Mouse (Mus musculus): ENCODE data around the gene Itga2. TPM values are rescaled to one million over a fixed set of nuclear protein-coding genes. Genes with fewer than 3 reads are reported as not detected.

The Itga2 gene
- total RNA-seq, 1 experiment, result 0.31 TPM

DNA sequence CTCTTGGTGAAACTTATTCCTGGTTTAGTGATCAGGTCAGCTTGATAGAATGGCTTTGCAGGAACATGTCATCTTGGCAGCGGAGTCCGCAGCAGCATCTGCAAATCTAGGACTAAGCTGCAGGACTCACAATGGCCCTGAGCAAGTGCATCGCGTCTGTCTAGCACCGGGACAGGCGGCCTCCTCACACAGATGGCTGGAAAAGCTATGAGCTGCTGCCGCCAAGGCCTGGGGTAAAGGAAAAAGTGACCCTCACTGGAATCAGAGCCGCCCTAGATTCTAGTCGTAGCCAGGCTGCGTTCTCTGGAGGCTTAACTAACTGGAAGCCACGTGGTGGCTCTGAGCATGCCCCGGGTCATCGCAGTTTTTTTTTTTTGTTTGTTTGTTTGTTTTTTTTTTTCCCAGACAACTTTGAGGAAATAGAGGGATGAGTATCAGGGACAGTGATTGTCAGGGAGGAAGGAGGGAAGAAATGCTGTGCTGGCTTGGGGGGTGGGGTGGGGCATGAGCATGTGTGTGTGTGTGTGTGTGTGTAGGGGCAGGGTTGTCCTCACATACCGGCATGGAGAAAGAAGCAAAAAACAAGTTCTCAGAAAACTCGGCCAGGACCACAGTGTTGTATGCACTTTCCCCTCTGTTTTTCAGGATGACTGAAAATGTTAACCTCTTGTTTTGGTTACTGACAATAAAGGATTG, 76.2 kb downstream of the Itga2 start:
- in situ Hi-C loops (cut with MboI; ENCODE audit: low sequenced_read_pairs in 2 of 2, unreplicated experiment in 2 of 2), result no loop called here
- Histone ChIP-seq H3K4me3 (ENCODE audit: insufficient read depth in 1 of 2, low read depth in 1 of 2, low read length in 2 of 2, poor library complexity in 1 of 2, severe bottlenecking in 1 of 2) (peak overlapping the region in 1 of 2 experiments; percentile 23; a peak in 1 of 4 replicates), H3K4me1 (ENCODE audit: control insufficient read depth in 2 of 2, insufficient read depth in 2 of 2, low read length in 2 of 2, poor library complexity in 1 of 2) (no peaks in the 10 kb centered on the region), H3K27ac (ENCODE audit: insufficient read depth, low read depth, low read length, poor library complexity, severe bottlenecking) (no peak overlapping the region), H3K36me3 (ENCODE audit: control insufficient read depth, insufficient read depth, low read length, poor library complexity, severe bottlenecking) (no peaks in the 10 kb centered on the region), H3K9ac (ENCODE audit: insufficient read depth, low read depth, low read length, poor library complexity, severe bottlenecking) (0 out of 2 replicates have a peak overlapping the region, but pooled peaks have one; percentile 10), H3K9me3 (ENCODE audit: control insufficient read depth, insufficient read depth, low read depth, low read length) (no peaks in the 10 kb centered on the region)
- no peak for DNase-seq (ENCODE audit: low read depth, low spot score)
- TF ChIP-seq MAFK (IDR thresholded peaks at IDR 0.05; ENCODE audit: insufficient read depth, low read depth, low read length) (no peak), ZNF384 (IDR thresholded peaks at IDR 0.05; ENCODE audit: low read depth, low read length) (0 out of 2 replicates have a peak, but pooled peaks have one; percentile 26)

DNA sequence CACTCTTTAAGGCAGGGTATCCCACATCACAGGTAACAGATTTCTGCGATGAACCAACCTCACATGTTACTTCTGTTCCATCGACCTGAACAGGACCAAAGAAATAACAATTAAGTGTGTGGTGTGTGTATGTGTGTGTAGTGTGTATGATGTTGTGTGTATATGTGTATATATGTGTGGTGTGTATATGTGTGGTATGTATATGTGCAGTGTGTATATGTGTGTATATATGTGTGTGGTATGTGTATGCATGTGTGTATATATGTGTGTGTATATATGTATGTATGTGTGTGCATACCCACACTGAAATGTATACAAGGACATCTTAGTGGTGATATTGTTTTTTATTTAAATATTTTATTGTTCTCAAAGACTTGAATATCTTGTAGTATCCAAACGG, 77.5 kb downstream of the Itga2 start:
- H3K9me3 ChIP-seq (ENCODE audit: control insufficient read depth, insufficient read depth, low read depth, low read length), result no peaks in the 10 kb centered on the region
- in situ Hi-C loops (cut with MboI; ENCODE audit: low sequenced_read_pairs in 2 of 2, unreplicated experiment in 2 of 2), result no loop called here
- H3K4me1 ChIP-seq (ENCODE audit: control insufficient read depth in 2 of 2, insufficient read depth in 2 of 2, low read length in 2 of 2, poor library complexity in 1 of 2), result no peaks in the 10 kb centered on the region
- H3K9ac ChIP-seq (ENCODE audit: insufficient read depth, low read depth, low read length, poor library complexity, severe bottlenecking), result no peak overlapping the region
- H3K4me3 ChIP-seq (ENCODE audit: insufficient read depth in 1 of 2, low read depth in 1 of 2, low read length in 2 of 2, poor library complexity in 1 of 2, severe bottlenecking in 1 of 2), result no peak overlapping the region
- DNase-seq (ENCODE audit: low read depth, low spot score), result no peak
- H3K36me3 ChIP-seq (ENCODE audit: control insufficient read depth, insufficient read depth, low read length, poor library complexity, severe bottlenecking), result no peaks in the 10 kb centered on the region
- no peak overlapping the region for H3K27ac ChIP-seq (ENCODE audit: insufficient read depth, low read depth, low read length, poor library complexity, severe bottlenecking)
- TF ChIP-seq ZC3H11A (IDR thresholded peaks at IDR 0.05; ENCODE audit: borderline replicate concordance, low read depth, low read length) (no peak), CHD2 (IDR thresholded peaks at IDR 0.05; ENCODE audit: low read depth, low read length) (no peak), MAFK (IDR thresholded peaks at IDR 0.05; ENCODE audit: insufficient read depth, low read depth, low read length) (no peak), HCFC1 (IDR thresholded peaks at IDR 0.05; ENCODE audit: borderline replicate concordance, insufficient read depth, low read length) (no peak), ZNF384 (IDR thresholded peaks at IDR 0.05; ENCODE audit: low read depth, low read length) (no peak)

DNA sequence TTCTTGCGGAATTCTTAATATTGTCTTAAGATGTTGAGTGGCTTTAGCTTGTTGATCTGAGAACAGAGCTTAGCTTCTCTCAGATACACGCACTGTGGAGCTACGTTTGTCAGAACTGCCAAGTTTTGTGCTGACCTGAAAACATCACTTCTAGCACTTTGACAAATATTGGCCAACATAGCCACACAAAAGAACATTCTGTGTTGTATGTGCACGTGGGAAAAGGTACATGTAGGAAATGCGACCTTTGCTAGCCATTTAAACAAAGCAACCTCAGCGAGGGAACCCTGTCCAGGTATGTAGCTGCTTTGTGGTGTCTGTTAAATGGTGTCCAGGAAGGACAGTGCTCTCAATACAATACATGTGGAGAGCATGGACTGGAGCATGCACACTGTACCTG, 77.9 kb downstream of the Itga2 start:
- no peaks in the 10 kb centered on the region for H3K9me3 ChIP-seq (ENCODE audit: control insufficient read depth, insufficient read depth, low read depth, low read length)
- DNase-seq (ENCODE audit: low read depth, low spot score), result no peak
- H3K4me3 ChIP-seq (ENCODE audit: insufficient read depth in 1 of 2, low read depth in 1 of 2, low read length in 2 of 2, poor library complexity in 1 of 2, severe bottlenecking in 1 of 2), result no peak overlapping the region
- H3K4me1 ChIP-seq (ENCODE audit: control insufficient read depth in 2 of 2, insufficient read depth in 2 of 2, low read length in 2 of 2, poor library complexity in 1 of 2), result no peaks in the 10 kb centered on the region
- no peaks in the 10 kb centered on the region for H3K36me3 ChIP-seq (ENCODE audit: control insufficient read depth, insufficient read depth, low read length, poor library complexity, severe bottlenecking)
- no peak for TF ChIP-seq ZNF384 (IDR thresholded peaks at IDR 0.05; ENCODE audit: low read depth, low read length)
- TF ChIP-seq CHD2 (IDR thresholded peaks at IDR 0.05; ENCODE audit: low read depth, low read length), result no peak
- no peak for TF ChIP-seq HCFC1 (IDR thresholded peaks at IDR 0.05; ENCODE audit: borderline replicate concordance, insufficient read depth, low read length)
- no peak for TF ChIP-seq ZC3H11A (IDR thresholded peaks at IDR 0.05; ENCODE audit: borderline replicate concordance, low read depth, low read length)
- no peak for TF ChIP-seq MAFK (IDR thresholded peaks at IDR 0.05; ENCODE audit: insufficient read depth, low read depth, low read length)
- in situ Hi-C loops (cut with MboI; ENCODE audit: low sequenced_read_pairs in 2 of 2, unreplicated experiment in 2 of 2), result no loop called here
- no peak overlapping the region for H3K9ac ChIP-seq (ENCODE audit: insufficient read depth, low read depth, low read length, poor library complexity, severe bottlenecking)
- no peak overlapping the region for H3K27ac ChIP-seq (ENCODE audit: insufficient read depth, low read depth, low read length, poor library complexity, severe bottlenecking)

DNA sequence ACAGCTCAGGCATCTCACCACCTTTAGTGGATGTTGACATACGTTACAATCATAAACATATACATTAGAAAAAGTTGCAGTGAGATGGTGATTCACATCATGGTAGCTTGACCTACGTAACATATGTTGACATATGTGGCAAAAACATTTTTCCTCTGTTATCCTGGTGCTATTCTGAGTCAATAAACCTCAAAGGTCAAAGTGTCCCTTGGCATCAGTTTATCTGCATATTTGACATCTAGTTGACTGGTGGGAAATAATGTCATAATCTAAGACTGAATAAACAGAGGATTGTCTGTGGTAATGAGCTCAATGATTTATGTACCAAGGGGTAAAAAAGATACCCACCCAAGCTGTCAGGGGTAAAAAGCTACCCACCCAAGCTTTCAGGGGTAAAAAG, 78.7 kb downstream of the Itga2 start:
- DNase-seq (ENCODE audit: low read depth, low spot score), result no peak
- in situ Hi-C loops (cut with MboI; ENCODE audit: low sequenced_read_pairs in 2 of 2, unreplicated experiment in 2 of 2), result no loop called here
- TF ChIP-seq ZC3H11A (IDR thresholded peaks at IDR 0.05; ENCODE audit: borderline replicate concordance, low read depth, low read length) (no peak), CHD2 (IDR thresholded peaks at IDR 0.05; ENCODE audit: low read depth, low read length) (no peak), HCFC1 (IDR thresholded peaks at IDR 0.05; ENCODE audit: borderline replicate concordance, insufficient read depth, low read length) (no peak), MAFK (IDR thresholded peaks at IDR 0.05; ENCODE audit: insufficient read depth, low read depth, low read length) (no peak), ZNF384 (IDR thresholded peaks at IDR 0.05; ENCODE audit: low read depth, low read length) (no peak)

More for the DNA sequence above, 78.7 kb downstream of the Itga2 start:
- no peaks in the 10 kb centered on the region for H3K9me3 ChIP-seq (ENCODE audit: control insufficient read depth, insufficient read depth, low read depth, low read length)
- no peak overlapping the region for H3K27ac ChIP-seq (ENCODE audit: insufficient read depth, low read depth, low read length, poor library complexity, severe bottlenecking)
- H3K4me3 ChIP-seq (ENCODE audit: insufficient read depth in 1 of 2, low read depth in 1 of 2, low read length in 2 of 2, poor library complexity in 1 of 2, severe bottlenecking in 1 of 2), result no peak overlapping the region
- H3K9ac ChIP-seq (ENCODE audit: insufficient read depth, low read depth, low read length, poor library complexity, severe bottlenecking), result no peak overlapping the region
- no peaks in the 10 kb centered on the region for H3K4me1 ChIP-seq (ENCODE audit: control insufficient read depth in 2 of 2, insufficient read depth in 2 of 2, low read length in 2 of 2, poor library complexity in 1 of 2)
- no peaks in the 10 kb centered on the region for H3K36me3 ChIP-seq (ENCODE audit: control insufficient read depth, insufficient read depth, low read length, poor library complexity, severe bottlenecking)

All from ES-E14 (cell line).